Mouse (Mus musculus) embryonic facial prominence, embryonic 13.5 days (tissue): ENCODE data around the gene Cdc42bpg. TPM values are rescaled to one million over a fixed set of nuclear protein-coding genes. Genes with fewer than 3 reads are reported as not detected.
A peak's percentile ranks its signal among the peaks of the same experiment; 100 is the strongest.

ENCODE experiments used
- ATAC-seq: fragments of 200-750 bp; cut with Nextera tagmentation; 2 replicates; pipeline ENCODE4 v1.8.0; 2017; ENCODE audit warnings: low read depth; ENCODE audit not compliant: insufficient number of reproducible peaks, insufficient read depth, low FRiP score, low TSS enrichment
- H3K27ac ChIP-seq: fragments of 300-500 bp; sonication (generic); 2 replicates; pipeline ENCODE4 v1.5.1; 2015; ENCODE audit warnings: moderate library complexity, mild to moderate bottlenecking, inconsistent platforms
- H3K27me3 ChIP-seq: fragments of 300-500 bp; sonication (generic); 2 replicates; pipeline ENCODE4 v1.6.1; 2015; ENCODE audit warnings: mild to moderate bottlenecking, inconsistent platforms
- H3K36me3 ChIP-seq: fragments of 300-500 bp; sonication (generic); 2 replicates; pipeline ENCODE4 v1.6.1; 2015; ENCODE audit warnings: mild to moderate bottlenecking, inconsistent platforms
- H3K4me1 ChIP-seq: fragments of 300-500 bp; sonication (generic); 2 replicates; pipeline ENCODE4 v1.6.1; 2015; ENCODE audit warnings: inconsistent platforms
- H3K4me2 ChIP-seq: fragments of 300-500 bp; sonication (generic); 2 replicates; pipeline ENCODE4 v1.6.1; 2015; ENCODE audit warnings: moderate library complexity, mild to moderate bottlenecking, inconsistent platforms
- H3K4me3 ChIP-seq: fragments of 300-500 bp; sonication (generic); 2 replicates; pipeline ENCODE4 v1.5.1; 2015; ENCODE audit warnings: mild to moderate bottlenecking, inconsistent platforms
- H3K9ac ChIP-seq: fragments of 300-500 bp; sonication (generic); 2 replicates; pipeline ENCODE4 v1.6.1; 2015; ENCODE audit warnings: mild to moderate bottlenecking, inconsistent platforms
- H3K9me3 ChIP-seq: fragments of 300-500 bp; sonication (generic); 2 replicates; pipeline ENCODE4 v1.6.1; 2016; ENCODE audit warnings: inconsistent platforms
- WGBS: fragments of 180-500 bp; shearing (Covaris S2); methylation state at CpG from one replicate; pipeline ENCODE4 v1.1.7; 2015; ENCODE audit warnings: mixed read lengths; 5-methylcytosine and 5-hydroxymethylcytosine counted together
- polyA plus RNA-seq: library from polyadenylated mRNA; unstranded; fragments of >200 nt; fragmentation: Nextera tagmentation; extraction: Ambion mirVana; gene quantifications from 2 replicates; pipeline ENCODE4 v1.2.1, GENCODE M21; 2015

Cdc42bpg gene
- polyA plus RNA-seq, 1 experiment from 2014 or later, result 0.91 TPM

- H3K27ac ChIP-seq, result no peak overlapping the region
- no peak overlapping the region for H3K4me2 ChIP-seq
- no peak for ATAC-seq
- peak overlapping the region; percentile 32; the same call in 1 of the 2 replicates for H3K9ac ChIP-seq
- no peaks in the 10 kb centered on the region for H3K4me1 ChIP-seq
- H3K4me3 ChIP-seq, result no peak overlapping the region
- no peaks in the 10 kb centered on the region for H3K27me3 ChIP-seq
- H3K9me3 ChIP-seq, result no peaks in the 10 kb centered on the region
- H3K36me3 ChIP-seq, result peaks cover 97% of the 10 kb centered on the region
- 74% methylated on average over 14 of the region's 14 CpGs for WGBS
Measured at GRCm38 (mm10) chr19:6315573-6315972, 9.3 kb downstream of the Cdc42bpg start.

DNA sequence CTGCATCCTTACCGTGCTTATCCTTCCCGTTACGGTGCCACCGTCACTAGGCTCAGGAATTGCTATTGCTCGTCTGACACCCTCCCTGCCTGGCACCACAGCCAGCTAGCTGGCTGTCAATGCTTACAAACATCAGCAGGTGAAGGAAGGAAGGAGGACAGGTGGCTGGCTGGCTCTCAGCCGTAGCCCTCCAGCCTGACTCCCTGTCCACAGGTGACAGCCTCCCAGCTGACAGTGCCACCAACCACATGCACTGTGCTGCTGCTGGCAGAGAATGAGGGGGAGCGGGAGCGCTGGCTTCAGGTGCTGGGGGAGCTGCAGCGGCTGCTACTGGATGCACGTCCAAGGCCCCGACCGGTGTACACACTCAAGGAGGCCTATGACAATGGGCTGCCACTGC is 11.9 kb downstream of the Cdc42bpg start:
- no peaks in the 10 kb centered on the region for H3K9me3 ChIP-seq
- ATAC-seq, result no peak
- no peak overlapping the region for H3K27ac ChIP-seq
- WGBS, result 90% methylated on average over 12 of the region's 12 CpGs
- 0 out of 2 replicates have a peak overlapping the region, but pooled peaks have one; percentile 21 for H3K9ac ChIP-seq
- no peaks in the 10 kb centered on the region for H3K27me3 ChIP-seq
- no peaks in the 10 kb centered on the region for H3K4me1 ChIP-seq
- no peak overlapping the region for H3K4me3 ChIP-seq
- H3K4me2 ChIP-seq, result no peak overlapping the region
- H3K36me3 ChIP-seq, result peaks cover 97% of the 10 kb centered on the region

GRCm38 (mm10) chr19:6321358-6321757 is 15.1 kb downstream of the Cdc42bpg start:
- peaks cover 84% of the 10 kb centered on the region for H3K36me3 ChIP-seq
- H3K4me1 ChIP-seq, result no peaks in the 10 kb centered on the region
- no peaks in the 10 kb centered on the region for H3K9me3 ChIP-seq
- no peaks in the 10 kb centered on the region for H3K27me3 ChIP-seq
- H3K27ac ChIP-seq, result no peak overlapping the region
- H3K9ac ChIP-seq, result no peak overlapping the region
- 84% methylated on average over 8 of the region's 8 CpGs for WGBS
- ATAC-seq, result no peak
- no peak overlapping the region for H3K4me3 ChIP-seq
- H3K4me2 ChIP-seq, result no peak overlapping the region

DNA sequence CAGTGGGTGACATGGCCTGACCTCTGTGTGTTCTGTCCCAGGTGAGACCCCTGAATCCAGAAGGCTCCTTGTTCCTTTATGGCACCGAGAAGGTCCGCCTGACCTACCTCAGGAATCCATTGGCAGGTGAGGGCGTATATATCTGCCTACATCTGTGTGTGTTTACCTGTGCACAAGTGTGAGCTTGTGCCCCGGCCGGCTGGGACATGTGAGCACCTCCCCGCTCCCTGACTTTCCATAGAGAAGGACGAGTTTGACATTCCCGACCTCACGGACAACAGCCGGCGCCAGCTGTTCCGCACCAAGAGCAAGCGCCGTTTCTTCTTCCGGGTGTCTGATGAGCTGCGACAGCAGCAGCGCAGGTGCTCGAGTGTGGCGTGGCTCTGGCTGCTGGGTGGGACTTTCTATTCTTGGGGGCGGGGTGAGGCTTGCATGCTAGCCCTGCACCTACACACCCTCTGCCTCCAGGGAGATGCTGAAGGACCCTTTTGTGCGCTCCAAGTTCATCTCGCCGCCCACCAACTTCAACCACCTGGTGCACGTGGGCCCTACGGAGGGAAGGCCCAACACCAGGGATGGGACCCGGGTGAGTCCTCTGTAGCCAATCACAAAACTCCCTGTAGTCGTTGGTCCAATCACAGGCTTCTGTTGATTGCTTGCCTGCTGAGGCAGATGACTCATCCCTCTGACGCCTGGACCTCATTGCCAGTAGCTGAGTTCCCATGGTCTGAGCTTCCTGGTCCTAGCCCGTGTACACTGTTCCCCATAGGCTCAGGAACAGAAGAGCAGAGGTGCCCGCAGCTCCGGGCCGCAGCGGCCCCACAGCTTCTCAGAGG is 15.7 kb downstream of the Cdc42bpg start:
- H3K9me3 ChIP-seq, result no peaks in the 10 kb centered on the region
- 82% methylated on average over 33 of the region's 33 CpGs for WGBS
- no peak overlapping the region for H3K27ac ChIP-seq
- no peaks in the 10 kb centered on the region for H3K27me3 ChIP-seq
- peaks cover 78% of the 10 kb centered on the region for H3K36me3 ChIP-seq
- H3K4me1 ChIP-seq, result no peaks in the 10 kb centered on the region
- H3K4me3 ChIP-seq, result no peak overlapping the region
- no peak overlapping the region for H3K4me2 ChIP-seq
- no peak overlapping the region for H3K9ac ChIP-seq
- ATAC-seq, result no peak

DNA sequence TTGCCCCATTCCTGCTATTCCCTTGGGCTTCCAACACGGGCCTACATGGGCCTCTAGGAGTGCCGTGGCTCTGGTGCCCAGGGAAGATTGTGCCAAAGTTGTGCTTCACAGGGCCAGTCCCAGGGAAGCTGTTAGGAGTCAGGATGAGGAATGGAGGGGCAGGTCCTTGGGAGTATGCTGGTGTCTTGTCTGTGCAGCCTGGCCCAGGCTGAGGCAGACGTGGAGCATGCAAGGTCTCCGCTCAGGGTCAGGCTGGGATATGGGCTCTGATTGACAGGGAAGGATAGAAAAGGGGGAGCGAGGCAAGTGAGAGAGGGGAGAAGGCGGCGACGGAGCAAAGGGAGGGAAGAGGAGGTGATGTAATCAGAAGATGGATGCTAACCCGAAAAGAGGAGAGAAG is 18.5 kb downstream of the Cdc42bpg start:
- peaks cover 50% of the 10 kb centered on the region for H3K36me3 ChIP-seq
- no peak overlapping the region for H3K4me2 ChIP-seq
- no peaks in the 10 kb centered on the region for H3K27me3 ChIP-seq
- no peak overlapping the region for H3K9ac ChIP-seq
- no peak for ATAC-seq
- 74% methylated on average over 9 of the region's 9 CpGs for WGBS
- H3K4me3 ChIP-seq, result no peak overlapping the region
- no peaks in the 10 kb centered on the region for H3K9me3 ChIP-seq
- no peaks in the 10 kb centered on the region for H3K4me1 ChIP-seq
- no peak overlapping the region for H3K27ac ChIP-seq

DNA sequence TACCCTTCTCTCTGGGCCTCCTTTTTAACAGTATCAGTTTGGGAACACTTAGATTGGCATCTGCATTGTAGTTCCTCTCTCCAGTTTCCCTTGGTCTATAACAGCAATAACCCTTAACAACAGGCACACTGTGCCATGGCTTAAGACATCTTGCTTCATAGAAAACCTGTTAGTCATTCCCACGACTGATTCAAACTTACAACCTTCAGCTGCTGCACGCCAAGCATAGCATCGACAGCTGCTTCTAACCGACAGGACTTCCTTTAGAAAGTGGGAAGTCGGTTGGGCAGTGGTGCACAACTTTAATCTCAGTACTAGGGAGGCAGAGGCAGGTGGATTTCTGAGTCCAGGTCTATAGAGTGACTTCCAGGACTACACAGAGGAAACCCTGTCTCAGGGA is 24.9 kb downstream of the Cdc42bpg start:
- 60% methylated on average over 5 of the region's 5 CpGs for WGBS
- Histone ChIP-seq H3K27ac (no peak overlapping the region), H3K4me2 (peak overlapping the region; percentile 50; the same call in 1 of the 2 replicates), H3K9me3 (no peaks in the 10 kb centered on the region), H3K4me1 (peaks cover 20% of the 10 kb centered on the region), H3K4me3 (no peak overlapping the region), H3K27me3 (no peaks in the 10 kb centered on the region), H3K9ac (peak overlapping the region; percentile 28; the same call in 1 of the 2 replicates), H3K36me3 (peaks cover 1% of the 10 kb centered on the region)
- ATAC-seq, result no peak

- 25% methylated on average over 13 of the region's 13 CpGs for WGBS
Measured at GRCm38 (mm10) chr19:6331719-6332516, 25.7 kb downstream of the Cdc42bpg start.

DNA sequence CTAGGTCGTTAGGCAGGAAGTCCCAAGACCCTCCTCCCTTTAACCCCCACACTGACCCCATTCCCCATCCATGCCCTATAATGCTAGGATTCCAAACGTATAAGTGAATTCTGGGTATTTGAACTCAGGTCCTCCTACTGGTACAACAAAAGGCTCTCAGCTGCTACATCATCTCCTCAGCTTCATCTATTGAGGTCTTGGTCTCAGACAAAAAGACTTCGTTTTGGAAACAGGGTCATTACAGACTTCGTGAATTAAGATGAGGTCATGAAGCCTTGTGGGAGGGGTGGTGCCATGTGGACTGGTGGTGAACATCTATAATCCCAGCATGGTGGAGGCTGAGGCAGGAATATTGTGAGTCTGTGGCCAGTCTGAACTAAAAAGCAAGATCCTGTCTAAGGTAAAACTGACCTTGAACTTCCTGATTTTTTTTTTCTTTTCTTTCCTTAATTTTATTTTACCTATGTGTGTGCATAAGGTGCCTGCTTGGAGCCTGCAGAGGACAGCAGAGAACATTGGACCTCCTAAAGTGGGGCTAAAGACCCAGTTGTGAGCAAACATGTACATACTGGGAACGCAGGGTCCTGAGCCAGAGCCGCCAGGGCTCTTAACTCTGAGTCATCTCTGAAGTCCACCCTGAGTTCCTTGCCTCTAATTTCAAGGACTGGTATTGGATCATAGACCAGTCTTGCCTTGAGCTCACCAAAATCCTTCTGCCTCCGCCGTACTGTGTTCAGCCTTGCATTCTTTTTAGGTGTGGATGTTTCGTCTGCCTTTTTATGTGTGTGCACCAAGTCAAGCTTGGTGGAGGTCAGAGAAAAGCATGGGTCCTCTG is 27.7 kb downstream of the Cdc42bpg start:
- no peak for ATAC-seq
- Histone ChIP-seq H3K9me3 (no peaks in the 10 kb centered on the region), H3K4me3 (peak overlapping the region; percentile 87), H3K27me3 (no peaks in the 10 kb centered on the region), H3K4me2 (peak overlapping the region; percentile 78), H3K27ac (peak overlapping the region; percentile 85), H3K36me3 (peaks cover 25% of the 10 kb centered on the region), H3K4me1 (peaks cover 35% of the 10 kb centered on the region), H3K9ac (peak overlapping the region; percentile 63; the same call in 1 of the 2 replicates)
- 66% methylated on average over 9 of the region's 9 CpGs for WGBS

More at GRCm38 (mm10) chr19:6331719-6332516, 25.7 kb downstream of the Cdc42bpg start:
- no peaks in the 10 kb centered on the region for H3K27me3 ChIP-seq
- H3K4me3 ChIP-seq, result peak overlapping the region; percentile 26
- no peaks in the 10 kb centered on the region for H3K9me3 ChIP-seq
- peak overlapping the region; percentile 50 for H3K4me2 ChIP-seq
- H3K36me3 ChIP-seq, result peaks cover 5% of the 10 kb centered on the region
- H3K9ac ChIP-seq, result peak overlapping the region; percentile 58
- H3K4me1 ChIP-seq, result peaks cover 28% of the 10 kb centered on the region
- no peak overlapping the region for H3K27ac ChIP-seq
- ATAC-seq, result no peak

DNA sequence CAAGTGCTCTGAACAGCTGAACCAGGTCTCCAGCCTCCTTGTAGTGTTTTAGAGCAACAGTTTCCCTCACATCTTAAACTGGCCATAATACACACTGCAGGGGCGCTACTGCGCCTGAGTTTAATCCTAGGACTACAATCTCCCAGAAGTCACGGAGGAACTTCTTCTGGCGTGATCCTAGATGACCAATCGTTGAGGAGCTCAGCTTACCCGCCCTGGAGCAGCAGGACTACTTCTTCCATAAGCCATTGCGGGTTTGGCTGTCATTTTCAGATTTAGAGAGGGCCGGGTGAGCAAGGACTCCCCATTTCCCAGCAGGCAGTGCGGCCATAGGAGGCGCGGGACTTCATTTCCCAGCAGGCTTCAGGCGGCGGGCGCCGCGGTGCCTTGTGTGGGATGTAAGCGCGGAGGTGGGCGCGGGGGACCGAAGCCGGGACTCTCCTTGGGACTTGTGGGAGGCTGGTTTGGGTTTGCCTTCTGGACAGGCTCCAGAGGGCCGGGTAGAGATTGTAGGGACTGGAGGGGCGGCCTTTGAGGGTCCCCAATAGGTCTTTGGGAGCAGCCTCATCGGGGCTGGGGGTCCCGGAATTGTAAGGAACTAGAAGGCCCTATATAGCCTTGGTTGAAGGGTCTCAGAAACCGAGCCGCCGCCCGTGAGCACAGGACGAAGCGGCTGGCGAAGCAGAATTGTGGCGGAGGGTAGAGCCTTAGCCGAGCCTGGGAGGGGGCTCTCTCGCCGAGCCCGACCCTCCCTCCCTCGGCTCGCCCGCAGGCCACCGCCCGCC is 28.6 kb downstream of the Cdc42bpg start, which contains the start of gene Men1:
Gene Men1, plus strand, starts transcription at position 307 of the 785 bp plus-strand sequence.
- Histone ChIP-seq H3K36me3 (peaks cover 34% of the 10 kb centered on the region), H3K4me1 (peaks cover 35% of the 10 kb centered on the region), H3K9ac (peak within 1 kb of the TSS; percentile 91), H3K27me3 (no peaks in the 10 kb centered on the region), H3K9me3 (no peaks in the 10 kb centered on the region), H3K4me3 (peak within 1 kb of the TSS; percentile 87), H3K4me2 (peak within 1 kb of the TSS; percentile 78), H3K27ac (peak within 1 kb of the TSS; percentile 85)
- ATAC-seq, result peak; percentile 92
- WGBS, result under 1% methylated on average over 42 of the region's 43 CpGs

GRCm38 (mm10) chr19:6335458-6335827 is 29.2 kb downstream of the Cdc42bpg start:
- Histone ChIP-seq H3K4me1 (peaks cover 40% of the 10 kb centered on the region), H3K27ac (peak overlapping the region; percentile 85), H3K36me3 (peaks cover 40% of the 10 kb centered on the region), H3K4me3 (peak overlapping the region; percentile 87), H3K27me3 (no peaks in the 10 kb centered on the region), H3K4me2 (peak overlapping the region; percentile 78), H3K9ac (peak overlapping the region; percentile 91), H3K9me3 (no peaks in the 10 kb centered on the region)
- no peak for ATAC-seq
- under 1% methylated on average over 25 of the region's 25 CpGs for WGBS
